Mouse (Mus musculus) neural tube, embryonic 14.5 days (tissue): Measurements from ENCODE around the gene Cox7a2. TPM values are rescaled to one million over a fixed set of nuclear protein-coding genes. Genes with fewer than 3 reads are reported as not detected.
A peak's percentile ranks its signal among the peaks of the same experiment; 100 is the strongest.

Source experiments
- ATAC-seq: fragments of 200-750 bp; cut with Nextera tagmentation; 2 replicates; pipeline ENCODE4 v1.8.0; 2017; ENCODE audit warnings: low read depth, mild to moderate bottlenecking, moderate TSS enrichment, moderate library complexity
- H3K27ac ChIP-seq: fragments of 300-500 bp; sonication (generic); 2 replicates; pipeline ENCODE4 v1.5.1; 2014; ENCODE audit warnings: low read depth, mild to moderate bottlenecking, control low read depth, low read length, moderate library complexity, mixed read lengths
- H3K27me3 ChIP-seq: fragments of 300-500 bp; sonication (generic); 2 replicates; pipeline ENCODE4 v1.6.1; 2014; ENCODE audit warnings: low read length; ENCODE audit not compliant: control insufficient read depth, insufficient read depth
- H3K36me3 ChIP-seq: fragments of 300-500 bp; sonication (generic); 2 replicates; pipeline ENCODE4 v1.6.1; 2014; ENCODE audit warnings: low read length, mixed read lengths; ENCODE audit not compliant: control insufficient read depth, insufficient read depth
- H3K4me1 ChIP-seq: fragments of 300-500 bp; sonication (generic); 2 replicates; pipeline ENCODE4 v1.6.1; 2014; ENCODE audit warnings: low read length; ENCODE audit not compliant: control insufficient read depth, insufficient read depth
- H3K4me2 ChIP-seq: fragments of 300-500 bp; sonication (generic); 2 replicates; pipeline ENCODE4 v1.6.1; 2014; ENCODE audit warnings: mild to moderate bottlenecking, low read depth, low read length, control low read depth
- H3K4me3 ChIP-seq: fragments of 300-500 bp; sonication (generic); 2 replicates; pipeline ENCODE4 v1.5.1; 2014; ENCODE audit warnings: low read depth, low read length, control low read depth, mixed read lengths
- H3K9ac ChIP-seq: fragments of 300-500 bp; sonication (generic); replicated peaks from 2 replicates; pipeline ENCODE4 v1.6.1; 2014; ENCODE audit warnings: low read depth, mild to moderate bottlenecking, control low read depth, low read length, mixed read lengths
- H3K9me3 ChIP-seq: fragments of 300-500 bp; sonication (generic); 2 replicates; pipeline ENCODE4 v1.6.1; 2016; ENCODE audit warnings: low read length; ENCODE audit not compliant: control insufficient read depth
- WGBS: fragments of 180-500 bp; shearing (Covaris S2); extraction: QIAGEN DNeasy Blood & Tissue Kit; methylation state at CpG from one replicate; pipeline ENCODE4 v1.1.7; 2014; 5-methylcytosine and 5-hydroxymethylcytosine counted together
- polyA plus RNA-seq: library from polyadenylated mRNA; unstranded; fragments of >200 nt; fragmentation: Nextera tagmentation; extraction: Ambion mirVana; gene quantifications from 2 replicates; pipeline ENCODE4 v1.2.1, GENCODE M21; 2014

Cox7a2 gene
- polyA plus RNA-seq, 1 experiment from 2014 or later = 952 TPM

- Histone ChIP-seq H3K27me3 (no peaks in the 10 kb centered on the region), H3K36me3 (peaks cover 12% of the 10 kb centered on the region; the same call in 1 of the 2 replicates), H3K9ac (no peak overlapping the region), H3K27ac (no peak overlapping the region), H3K9me3 (no peaks in the 10 kb centered on the region), H3K4me3 (no peak overlapping the region), H3K4me1 (no peaks in the 10 kb centered on the region), H3K4me2 (no peak overlapping the region)
- no peak for ATAC-seq
- WGBS = 70% methylated on average over 8 of the region's 8 CpGs
Measured at GRCm38 (mm10) chr9:79751846-79752245, 7.8 kb downstream of the Cox7a2 start.

- H3K4me3 ChIP-seq = no peak overlapping the region
- ATAC-seq = no peak
- no peak overlapping the region for H3K27ac ChIP-seq
- WGBS = 93% methylated on average over 7 of the region's 7 CpGs
- H3K27me3 ChIP-seq = no peaks in the 10 kb centered on the region
- H3K4me2 ChIP-seq = no peak overlapping the region
- H3K4me1 ChIP-seq = no peaks in the 10 kb centered on the region
- 0 out of 2 replicates have a peak, but pooled peaks cover 8% of the 10 kb centered on the region for H3K36me3 ChIP-seq
- no peaks in the 10 kb centered on the region for H3K9me3 ChIP-seq
- H3K9ac ChIP-seq = no peak overlapping the region
Measured at GRCm38 (mm10) chr9:79750709-79751108, 9.0 kb downstream of the Cox7a2 start.

GRCm38 (mm10) chr9:79745036-79745435 is 14.6 kb downstream of the Cox7a2 start:
- H3K27me3 ChIP-seq = no peaks in the 10 kb centered on the region
- no peak overlapping the region for H3K9ac ChIP-seq
- H3K4me2 ChIP-seq = no peak overlapping the region
- H3K4me3 ChIP-seq = no peak overlapping the region
- 64% methylated on average over 4 of the region's 4 CpGs for WGBS
- H3K27ac ChIP-seq = no peak overlapping the region
- ATAC-seq = no peak
- no peaks in the 10 kb centered on the region for H3K36me3 ChIP-seq
- no peaks in the 10 kb centered on the region for H3K9me3 ChIP-seq
- H3K4me1 ChIP-seq = no peaks in the 10 kb centered on the region

DNA sequence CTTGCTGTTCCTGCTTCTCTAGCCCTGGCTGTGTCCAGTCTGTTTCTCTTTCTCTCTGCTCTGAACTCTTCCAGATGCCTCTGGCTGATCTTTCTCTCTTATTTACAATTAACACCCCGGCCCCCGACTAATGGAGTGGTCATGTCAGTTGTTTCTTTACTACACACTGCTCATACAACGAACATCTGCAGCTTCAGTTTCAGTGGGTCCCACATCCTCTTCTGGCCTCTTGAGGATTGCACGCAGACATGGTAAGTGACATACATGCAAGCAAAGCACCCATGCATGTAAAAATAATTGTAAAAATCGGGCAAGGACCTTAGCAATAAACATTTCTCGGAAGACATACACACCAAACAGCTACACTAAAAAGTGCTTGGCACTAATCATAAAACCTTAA is 24.1 kb downstream of the Cox7a2 start:
- no peaks in the 10 kb centered on the region for H3K4me1 ChIP-seq
- no peaks in the 10 kb centered on the region for H3K36me3 ChIP-seq
- H3K27me3 ChIP-seq = no peaks in the 10 kb centered on the region
- H3K27ac ChIP-seq = no peak overlapping the region
- 88% methylated on average over 6 of the region's 6 CpGs for WGBS
- ATAC-seq = no peak
- H3K4me2 ChIP-seq = no peak overlapping the region
- H3K9ac ChIP-seq = no peak overlapping the region
- H3K4me3 ChIP-seq = no peak overlapping the region
- H3K9me3 ChIP-seq = no peaks in the 10 kb centered on the region

- no peaks in the 10 kb centered on the region for H3K27me3 ChIP-seq
- no peak overlapping the region for H3K27ac ChIP-seq
- no peaks in the 10 kb centered on the region for H3K36me3 ChIP-seq
- WGBS = 91% methylated on average over 5 of the region's 5 CpGs
- H3K4me3 ChIP-seq = no peak overlapping the region
- H3K9ac ChIP-seq = no peak overlapping the region
- no peaks in the 10 kb centered on the region for H3K9me3 ChIP-seq
- H3K4me1 ChIP-seq = no peaks in the 10 kb centered on the region
- ATAC-seq = no peak
- no peak overlapping the region for H3K4me2 ChIP-seq
Measured at GRCm38 (mm10) chr9:79730301-79730700, 29.4 kb downstream of the Cox7a2 start.

DNA sequence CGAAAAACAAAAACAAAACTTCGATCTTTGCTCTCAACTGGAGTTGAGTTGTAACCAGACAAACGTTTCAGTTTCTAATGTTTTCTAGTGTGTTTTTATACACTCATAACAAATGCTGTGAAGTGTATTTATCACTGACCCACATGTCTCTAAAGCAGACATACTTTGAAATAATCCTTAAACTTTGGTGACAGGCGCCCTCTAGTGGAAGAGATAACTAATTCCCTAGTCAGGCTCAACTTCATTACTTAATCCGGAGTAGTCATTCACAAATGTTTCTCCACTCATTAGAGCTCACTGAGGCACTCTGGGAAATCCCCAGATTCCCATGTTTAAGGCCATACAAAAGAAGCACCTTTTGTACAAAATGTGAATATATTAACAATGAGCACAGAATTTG is 36.6 kb downstream of the Cox7a2 start:
- H3K4me1 ChIP-seq = no peaks in the 10 kb centered on the region
- no peak overlapping the region for H3K27ac ChIP-seq
- H3K27me3 ChIP-seq = peaks cover 10% of the 10 kb centered on the region; the same call in 1 of the 2 replicates
- 38% methylated on average over 5 of the region's 5 CpGs for WGBS
- no peaks in the 10 kb centered on the region for H3K9me3 ChIP-seq
- H3K9ac ChIP-seq = no peak overlapping the region
- H3K36me3 ChIP-seq = no peaks in the 10 kb centered on the region
- ATAC-seq = no peak
- no peak overlapping the region for H3K4me3 ChIP-seq
- H3K4me2 ChIP-seq = no peak overlapping the region

DNA sequence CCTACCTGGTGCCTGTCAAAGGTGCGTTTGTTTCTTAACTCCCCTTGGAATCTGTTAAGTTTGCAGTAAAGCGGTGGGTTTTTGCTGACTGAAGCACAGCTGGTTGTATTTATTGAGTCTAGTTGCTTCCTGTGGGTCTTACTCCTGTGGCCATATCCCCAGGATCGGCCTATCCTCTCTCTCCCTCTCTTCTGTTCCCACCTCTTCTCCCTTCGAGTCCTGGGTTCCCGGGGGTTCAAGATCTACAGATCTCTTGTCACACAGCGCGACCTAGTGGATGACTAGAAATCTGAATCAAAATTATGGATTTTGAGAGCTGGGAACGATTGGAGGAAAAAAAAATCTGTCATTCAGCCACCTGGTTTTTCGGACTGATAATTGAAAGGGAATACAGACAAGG is 38.6 kb downstream of the Cox7a2 start:
- Histone ChIP-seq H3K4me1 (peaks cover 7% of the 10 kb centered on the region), H3K4me3 (no peak overlapping the region), H3K27me3 (peaks cover 10% of the 10 kb centered on the region; the same call in 1 of the 2 replicates), H3K36me3 (no peaks in the 10 kb centered on the region), H3K27ac (no peak overlapping the region), H3K4me2 (peak overlapping the region; percentile 30; the same call in 1 of the 2 replicates), H3K9ac (no peak overlapping the region), H3K9me3 (no peaks in the 10 kb centered on the region)
- peak; percentile 46; the same call in 1 of the 2 replicates for ATAC-seq
- WGBS = 10% methylated on average over 9 of the region's 9 CpGs

DNA sequence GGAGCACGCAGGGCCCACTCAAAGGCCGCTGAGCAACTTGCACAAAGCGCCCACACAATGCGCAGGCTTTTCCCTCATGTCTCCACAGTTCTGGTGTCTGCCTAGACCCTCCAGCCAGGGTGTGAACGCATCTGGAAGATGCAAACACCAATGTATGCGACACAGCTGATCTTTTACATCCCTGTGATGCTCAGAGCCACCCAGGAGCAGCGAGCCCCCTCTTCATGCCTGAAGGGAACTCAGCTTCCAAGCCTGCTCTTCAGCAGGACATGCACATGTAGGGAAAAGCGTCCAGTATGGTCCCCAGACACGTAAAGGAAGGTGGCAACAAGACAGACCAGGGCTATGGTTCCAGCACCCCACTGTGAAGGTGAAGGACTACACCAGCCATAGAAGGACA is 39.5 kb downstream of the Cox7a2 start:
- H3K9me3 ChIP-seq = no peaks in the 10 kb centered on the region
- no peak overlapping the region for H3K9ac ChIP-seq
- no peak for ATAC-seq
- peaks cover 10% of the 10 kb centered on the region; the same call in 1 of the 2 replicates for H3K27me3 ChIP-seq
- H3K4me2 ChIP-seq = peak overlapping the region; percentile 81; the same call in 1 of the 2 replicates
- H3K36me3 ChIP-seq = no peaks in the 10 kb centered on the region
- H3K4me3 ChIP-seq = no peak overlapping the region
- H3K27ac ChIP-seq = no peak overlapping the region
- H3K4me1 ChIP-seq = peaks cover 7% of the 10 kb centered on the region
- WGBS = 29% methylated on average over 9 of the region's 9 CpGs

GRCm38 (mm10) chr9:79719451-79719850 is 40.2 kb downstream of the Cox7a2 start:
- Histone ChIP-seq H3K4me1 (peaks cover 12% of the 10 kb centered on the region), H3K27ac (no peak overlapping the region), H3K4me3 (peak overlapping the region; percentile 46), H3K27me3 (peaks cover 10% of the 10 kb centered on the region; the same call in 1 of the 2 replicates), H3K9me3 (no peaks in the 10 kb centered on the region), H3K4me2 (peak overlapping the region; percentile 81), H3K9ac (no peak overlapping the region; the same call in 1 of the 2 replicates), H3K36me3 (no peaks in the 10 kb centered on the region)
- no peak for ATAC-seq
- WGBS = 2% methylated on average over 28 of the region's 28 CpGs
